Mouse (Mus musculus): Measurements from ENCODE around the gene Kcnd2. TPM values are rescaled to one million over a fixed set of nuclear protein-coding genes. Genes with fewer than 3 reads are reported as not detected.
A peak's percentile ranks its signal among the peaks of the same experiment; 100 is the strongest.
"Not testable (repeated sequence)": the region's sequence is repeated elsewhere in the genome, so short reads cannot be mapped to it uniquely, and the experiment has no call there.

Gene Kcnd2
- 10 to 100 TPM; 60.2 to 65.7 TPM for total RNA-seq (2021)

- peak; percentile 42 for DNase-seq
- intact Hi-C loops (cut with DNase I): loop anchor here (10.0 kb wide), 1 partner anchor 381 kb away; no protein-coding TSS in a partner anchor
Observed at GRCm38 (mm10) chr6:21215491-21216191, at the start of gene Kcnd2. Kcnd2 (plus strand) TSS chr6:21215503.

GRCm38 (mm10) chr6:21166611-21167010 is 48.7 kb upstream of the Kcnd2 start:
- intact Hi-C loops (cut with DNase I): no loop called here
- no peak for DNase-seq

- DNase-seq: peak; percentile 47
- intact Hi-C loops (cut with DNase I): no loop called here
Observed at GRCm38 (mm10) chr6:21195341-21195740, 20.0 kb upstream of the Kcnd2 start.

GRCm38 (mm10) chr6:21213865-21214672 is 1.2 kb upstream of the Kcnd2 start:
- peak; percentile 84 for DNase-seq
- intact Hi-C loops (cut with DNase I): loop anchor here (5.0 to 10.0 kb wide), 3 partner anchors 379 to 1447 kb away; no protein-coding TSS in a partner anchor

GRCm38 (mm10) chr6:21214673-21215490 is 421 bp upstream of the Kcnd2 start:
- peak; percentile 63 for DNase-seq
- intact Hi-C loops (cut with DNase I): loop anchor here (5.0 to 10.0 kb wide), 3 partner anchors 380 to 1448 kb away; no protein-coding TSS in a partner anchor

GRCm38 (mm10) chr6:21216206-21217020 is 1.1 kb downstream of the Kcnd2 start:
- no peak for DNase-seq
- intact Hi-C loops (cut with DNase I): loop anchor here (10.0 kb wide), 1 partner anchor 382 kb away; no protein-coding TSS in a partner anchor

- intact Hi-C loops (cut with DNase I): loop anchor here (10.0 kb wide), 1 partner anchor 382 kb away; no protein-coding TSS in a partner anchor
- no peak for DNase-seq
Observed at GRCm38 (mm10) chr6:21217156-21217555, 1.9 kb downstream of the Kcnd2 start.

- intact Hi-C loops (cut with DNase I): no loop called here
- no peak for DNase-seq
Observed at GRCm38 (mm10) chr6:21226124-21226523, 10.8 kb downstream of the Kcnd2 start.

GRCm38 (mm10) chr6:21259031-21259430 is 43.7 kb downstream of the Kcnd2 start:
- intact Hi-C loops (cut with DNase I): no loop called here
- no peak for DNase-seq

- intact Hi-C loops (cut with DNase I): no loop called here
- DNase-seq: no peak
Observed at GRCm38 (mm10) chr6:21267897-21268296, 52.6 kb downstream of the Kcnd2 start.

- intact Hi-C loops (cut with DNase I): no loop called here
- DNase-seq: no peak
Observed at GRCm38 (mm10) chr6:21277343-21277933, 62.1 kb downstream of the Kcnd2 start.

- intact Hi-C loops (cut with DNase I): no loop called here
- no peak for DNase-seq
Observed at GRCm38 (mm10) chr6:21304943-21305342, 89.6 kb downstream of the Kcnd2 start.

- intact Hi-C loops (cut with DNase I): no loop called here
- DNase-seq: no peak
Observed at GRCm38 (mm10) chr6:21310159-21310558, 94.9 kb downstream of the Kcnd2 start.

- no peak for DNase-seq
- intact Hi-C loops (cut with DNase I): no loop called here
Observed at GRCm38 (mm10) chr6:21321407-21321806, 106.1 kb downstream of the Kcnd2 start.

- no peak for DNase-seq
- intact Hi-C loops (cut with DNase I): no loop called here
Observed at GRCm38 (mm10) chr6:21322211-21322610, 106.9 kb downstream of the Kcnd2 start.

GRCm38 (mm10) chr6:21325251-21325650 is 109.9 kb downstream of the Kcnd2 start:
- intact Hi-C loops (cut with DNase I): no loop called here
- DNase-seq: no peak

- intact Hi-C loops (cut with DNase I): no loop called here
Observed at GRCm38 (mm10) chr6:21327081-21327737, 111.9 kb downstream of the Kcnd2 start.

GRCm38 (mm10) chr6:21385298-21385697 is 170.0 kb downstream of the Kcnd2 start:
- intact Hi-C loops (cut with DNase I): not testable (repeated sequence)

More at GRCm38 (mm10) chr6:21327081-21327737, 111.9 kb downstream of the Kcnd2 start:
- no peak for DNase-seq

GRCm38 (mm10) chr6:21391776-21392175 is 176.5 kb downstream of the Kcnd2 start:
- intact Hi-C loops (cut with DNase I): no loop called here
- DNase-seq: peak; percentile 21

More at GRCm38 (mm10) chr6:21385298-21385697, 170.0 kb downstream of the Kcnd2 start:
- DNase-seq: not testable (repeated sequence)
